Mouse (Mus musculus) heart, adult 10 weeks (tissue): ENCODE results near the gene Gm36176. TPM values are rescaled to one million over a fixed set of nuclear protein-coding genes. Genes with fewer than 3 reads are reported as not detected.

Experiments
- polyA plus RNA-seq: library from polyadenylated mRNA; stranded (reverse); fragments of 350-450 nt; fragmentation: Illumina TruSeq; extraction: RNeasy Lipid Tissue Mini Kit (QIAGEN cat#74804); gene quantifications from one replicate; pipeline ENCODE4 v1.2.3, GENCODE M21; 2014; ENCODE audit warnings: low read depth, low replicate concordance

Gene Gm36176
- not detected for polyA plus RNA-seq

GRCm38 (mm10) chr10:77846503-77846902 is at the start of gene Gm36176:
Gene Gm36176 (plus strand): TSS chr10:77846803.

GRCm38 (mm10) chr10:77798921-77799508 is 47.6 kb upstream of the Gm36176 start, which contains the start of gene Gm19668:
Gene Gm19668 (minus strand): TSS chr10:77799133.

GRCm38 (mm10) chr10:77811743-77812142 is 34.9 kb upstream of the Gm36176 start, which contains the start of gene Gm9507:
Gene Gm9507 (minus strand): TSS chr10:77811843.

GRCm38 (mm10) chr10:77814382-77814781 is 32.2 kb upstream of the Gm36176 start, which contains the start of gene Gm2696:
Gene Gm2696 (plus strand): TSS chr10:77814682.

GRCm38 (mm10) chr10:77826951-77827350 is 19.7 kb upstream of the Gm36176 start, which contains the start of gene Krtap10-4:
Gene Krtap10-4 (minus strand): TSS chr10:77827095.

GRCm38 (mm10) chr10:77835647-77836046 is 11.0 kb upstream of the Gm36176 start, which contains the start of gene Krtap10-10:
Gene Krtap10-10 (plus strand): TSS chr10:77835947.

GRCm38 (mm10) chr10:77852559-77852958 is 6.0 kb downstream of the Gm36176 start, which contains the start of gene Gm10318:
Gene Gm10318 (plus strand): TSS chr10:77852859.

GRCm38 (mm10) chr10:77861675-77862074 is 15.1 kb downstream of the Gm36176 start, which contains the start of gene Gm3285:
Gene Gm3285 (plus strand): TSS chr10:77861975.

Other genes with a start within 250 kb of the Gm36176 start
- gene Sumo3, start 240.7 kb upstream of the Gm36176 start, polyA plus RNA-seq = 87.1 TPM
- gene Gm49325, start 240.6 kb upstream of the Gm36176 start, polyA plus RNA-seq = not detected
- 65.2 TPM for gene Ube2g2, start 224.5 kb upstream of the Gm36176 start, polyA plus RNA-seq
- not detected for gene Tspear, start 160.2 kb upstream of the Gm36176 start, polyA plus RNA-seq
- not detected for gene Gm19402, start 156.0 kb upstream of the Gm36176 start, polyA plus RNA-seq
- gene Gm9508, start 149.6 kb upstream of the Gm36176 start, polyA plus RNA-seq = not detected
- not detected for gene Gm10272, start 140.2 kb upstream of the Gm36176 start, polyA plus RNA-seq
- gene Gm10024, start 135.3 kb upstream of the Gm36176 start, polyA plus RNA-seq = not detected
- not detected for gene Gm10142, start 131.0 kb upstream of the Gm36176 start, polyA plus RNA-seq
- gene Krtap12-1, start 126.2 kb upstream of the Gm36176 start, polyA plus RNA-seq = not detected
- not detected for gene Gm10100, start 120.3 kb upstream of the Gm36176 start, polyA plus RNA-seq
- not detected for gene Gm18596, start 104.2 kb upstream of the Gm36176 start, polyA plus RNA-seq
- not detected for gene Gm9736, start 95.4 kb upstream of the Gm36176 start, polyA plus RNA-seq
- not detected for gene Gm3233, start 87.1 kb upstream of the Gm36176 start, polyA plus RNA-seq
- not detected for gene Gm3238, start 75.5 kb upstream of the Gm36176 start, polyA plus RNA-seq
- gene Gm7138, start 69.9 kb upstream of the Gm36176 start, polyA plus RNA-seq = not detected
- not detected for gene Gm3250, start 64.3 kb upstream of the Gm36176 start, polyA plus RNA-seq
- not detected for gene Gm7137, start 58.6 kb upstream of the Gm36176 start, polyA plus RNA-seq
- not detected for gene Gm9639, start 51.7 kb upstream of the Gm36176 start, polyA plus RNA-seq
- gene Gm19668, start 47.7 kb upstream of the Gm36176 start, polyA plus RNA-seq = not detected
- gene Gm9507, start 35.0 kb upstream of the Gm36176 start, polyA plus RNA-seq = not detected
- gene Gm2696, start 32.1 kb upstream of the Gm36176 start, polyA plus RNA-seq = not detected
- not detected for gene Krtap10-4, start 19.7 kb upstream of the Gm36176 start, polyA plus RNA-seq
- gene Krtap10-10, start 10.9 kb upstream of the Gm36176 start, polyA plus RNA-seq = not detected
- not detected for gene Gm10318, start 6.1 kb downstream of the Gm36176 start, polyA plus RNA-seq
- not detected for gene Gm3285, start 15.2 kb downstream of the Gm36176 start, polyA plus RNA-seq
- 0.13 TPM for gene Lrrc3, start 55.7 kb downstream of the Gm36176 start, polyA plus RNA-seq
- gene Trpm2, start 123.8 kb downstream of the Gm36176 start, polyA plus RNA-seq = 0.55 TPM
- gene 1810043G02Rik, start 131.7 kb downstream of the Gm36176 start, polyA plus RNA-seq = 14.6 TPM
- 73.9 TPM for gene Pfkl, start 163.3 kb downstream of the Gm36176 start, polyA plus RNA-seq
- not detected for gene Dnmt3l, start 195.1 kb downstream of the Gm36176 start, polyA plus RNA-seq
- not detected for gene Aire, start 196.8 kb downstream of the Gm36176 start, polyA plus RNA-seq
- gene Icosl, start 222.5 kb downstream of the Gm36176 start, polyA plus RNA-seq = 5.8 TPM